Mouse (Mus musculus) stomach, embryonic 14.5 days (tissue): ENCODE measurements around the gene Klk9. TPM values are rescaled to one million over a fixed set of nuclear protein-coding genes. Genes with fewer than 3 reads are reported as not detected.

ENCODE experiments used
- ATAC-seq: fragments of 200-750 bp; cut with Nextera tagmentation; 2 replicates; pipeline ENCODE4 v1.8.0; 2017; ENCODE audit warnings: low read depth, moderate TSS enrichment; ENCODE audit not compliant: insufficient number of reproducible peaks, insufficient read depth, low FRiP score
- H3K27ac ChIP-seq: fragments of 300-500 bp; sonication (generic); 2 replicates; pipeline ENCODE4 v1.5.1; 2014; ENCODE audit warnings: mild to moderate bottlenecking, low read length, moderate library complexity, mixed read lengths
- H3K27me3 ChIP-seq: fragments of 300-500 bp; sonication (generic); 2 replicates; pipeline ENCODE4 v1.6.1; 2014; ENCODE audit warnings: low read length, control low read depth, mixed read lengths; ENCODE audit not compliant: control insufficient read depth, insufficient read depth
- H3K36me3 ChIP-seq: fragments of 300-500 bp; sonication (generic); 2 replicates; pipeline ENCODE4 v1.6.1; 2014; ENCODE audit warnings: mild to moderate bottlenecking, control low read depth, low read length, moderate library complexity, mixed read lengths; ENCODE audit not compliant: control insufficient read depth, insufficient read depth
- H3K4me1 ChIP-seq: fragments of 300-500 bp; sonication (generic); 2 replicates; pipeline ENCODE4 v1.6.1; 2014; ENCODE audit warnings: low read length, control low read depth, mixed read lengths; ENCODE audit not compliant: control insufficient read depth, insufficient read depth
- H3K4me2 ChIP-seq: fragments of 300-500 bp; sonication (generic); replicated peaks from 2 replicates; pipeline ENCODE4 v1.6.1; 2014; ENCODE audit warnings: low read depth, low read length, control low read depth
- H3K4me3 ChIP-seq: fragments of 300-500 bp; sonication (generic); 2 replicates; pipeline ENCODE4 v1.5.1; 2014; ENCODE audit warnings: low read depth, low read length, control low read depth
- H3K9ac ChIP-seq: fragments of 300-500 bp; sonication (generic); replicated peaks from 2 replicates; pipeline ENCODE4 v1.6.1; 2014; ENCODE audit warnings: low read depth, mild to moderate bottlenecking, control low read depth, low read length, moderate library complexity, mixed read lengths
- H3K9me3 ChIP-seq: fragments of 300-500 bp; sonication (generic); 2 replicates; pipeline ENCODE4 v1.6.1; 2016; ENCODE audit warnings: low read depth, low read length, control low read depth; ENCODE audit not compliant: control insufficient read depth
- WGBS: fragments of 180-500 bp; shearing (Covaris S2); extraction: QIAGEN DNeasy Blood & Tissue Kit; methylation state at CpG from one replicate; pipeline ENCODE4 v1.1.7; 2014; 5-methylcytosine and 5-hydroxymethylcytosine counted together
- polyA plus RNA-seq: library from polyadenylated mRNA; unstranded; fragments of >200 nt; fragmentation: Nextera tagmentation; extraction: Ambion mirVana; gene quantifications from 2 replicates; pipeline ENCODE4 v1.2.1, GENCODE M21; 2014

Klk9 gene
- polyA plus RNA-seq, 1 experiment from 2014 or later = not detected

DNA sequence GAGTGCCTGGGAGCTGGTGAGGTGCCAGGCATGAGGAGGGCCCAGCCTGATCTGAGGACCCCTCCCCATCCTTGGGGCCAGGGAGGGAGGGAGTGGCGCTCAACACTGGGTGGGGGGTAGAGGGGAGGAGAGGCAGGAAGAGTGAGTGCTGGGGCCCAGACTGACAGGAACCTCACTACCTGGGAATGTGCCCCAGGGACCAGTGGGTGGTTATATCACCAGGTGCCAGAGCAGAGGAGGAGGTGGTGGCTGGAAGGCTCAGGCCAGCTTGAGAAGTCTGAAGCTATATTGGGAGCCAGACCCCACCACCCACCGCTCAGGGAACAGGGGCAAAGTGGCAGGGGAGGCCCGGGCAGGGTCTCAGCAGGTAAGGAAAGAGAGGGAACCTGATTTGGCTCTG lies 50.0 kb downstream of the Klk9 start, which contains the start of gene Klk5:
TSS of gene Klk5 (plus strand) at position 271 of the 400 bp plus-strand sequence.
- no peaks in the 10 kb centered on the region for H3K9me3 ChIP-seq
- no peak within 1 kb of the TSS for H3K4me3 ChIP-seq
- H3K36me3 ChIP-seq = no peaks in the 10 kb centered on the region
- no peak within 1 kb of the TSS for H3K27ac ChIP-seq
- no peaks in the 10 kb centered on the region for H3K4me1 ChIP-seq
- no peak within 1 kb of the TSS for H3K9ac ChIP-seq
- ATAC-seq = no peak
- WGBS = 55% methylated on average over 3 of the region's 3 CpGs
- H3K4me2 ChIP-seq = no peak within 1 kb of the TSS
- H3K27me3 ChIP-seq = no peaks in the 10 kb centered on the region

DNA sequence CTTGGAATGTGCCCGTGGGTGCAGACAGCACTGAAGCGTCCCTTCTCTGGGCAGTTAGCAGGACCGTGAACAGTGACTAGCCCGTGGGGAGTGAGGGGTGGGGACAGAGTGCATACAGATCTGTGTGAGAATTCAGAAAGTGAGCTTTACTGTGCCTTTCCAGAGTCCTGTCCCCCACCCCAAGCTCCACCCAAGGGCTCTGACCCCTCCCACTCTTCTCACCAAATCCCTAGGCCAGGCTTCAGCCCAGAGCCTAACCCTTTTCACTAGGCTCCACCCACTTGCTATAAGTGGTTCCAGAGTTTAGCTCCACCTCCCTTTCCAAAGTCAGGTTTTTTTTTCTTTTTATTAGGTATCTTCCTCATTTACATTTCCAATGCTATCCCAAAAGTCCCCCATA lies 52.1 kb downstream of the Klk9 start:
- H3K36me3 ChIP-seq = no peaks in the 10 kb centered on the region
- H3K4me1 ChIP-seq = no peaks in the 10 kb centered on the region
- H3K27me3 ChIP-seq = no peaks in the 10 kb centered on the region
- H3K27ac ChIP-seq = no peak overlapping the region
- ATAC-seq = no peak
- H3K4me2 ChIP-seq = no peak overlapping the region
- WGBS = 89% methylated on average over 4 of the region's 4 CpGs
- H3K9me3 ChIP-seq = no peaks in the 10 kb centered on the region
- H3K9ac ChIP-seq = no peak overlapping the region
- H3K4me3 ChIP-seq = no peak overlapping the region

Other genes starting within 250 kb of the Klk9 start
- 1.9 and 4.3 TPM in 2 replicates for gene Cd33, start 247.5 kb upstream of the Klk9 start, polyA plus RNA-seq
- 3.2 and 5.0 TPM in 2 replicates for gene Zfp658, start 229.6 kb upstream of the Klk9 start, polyA plus RNA-seq
- gene Zfp719, start 212.3 kb upstream of the Klk9 start, polyA plus RNA-seq = 14.7 and 14.8 TPM in 2 replicates
- 0.23 and 0.36 TPM in 2 replicates for gene Zfp819, start 184.7 kb upstream of the Klk9 start, polyA plus RNA-seq
- gene Ceacam18, start 157.2 kb upstream of the Klk9 start, polyA plus RNA-seq = 0.17 TPM in 1 of 2 replicates, not detected in the other
- gene Siglece, start 131.7 kb upstream of the Klk9 start, polyA plus RNA-seq = 0.80 and 0.95 TPM in 2 replicates
- gene Ctu1, start 119.9 kb upstream of the Klk9 start, polyA plus RNA-seq = 11.0 TPM in 2 replicates
- gene Klk14, start 101.5 kb upstream of the Klk9 start, polyA plus RNA-seq = 0.32 TPM in 1 of 2 replicates, not detected in the other
- gene Klk13, start 79.3 kb upstream of the Klk9 start, polyA plus RNA-seq = 1.6 and 1.8 TPM in 2 replicates
- gene Klk12, start 23.0 kb upstream of the Klk9 start, polyA plus RNA-seq = 0.27 TPM in 1 of 2 replicates, not detected in the other
- 2.6 TPM in 2 replicates for gene Klk11, start 17.3 kb upstream of the Klk9 start, polyA plus RNA-seq
- 3.1 and 3.5 TPM in 2 replicates for gene Klk10, start 10.9 kb upstream of the Klk9 start, polyA plus RNA-seq
- 28.5 and 39.0 TPM in 2 replicates for gene Klk8, start 5.7 kb downstream of the Klk9 start, polyA plus RNA-seq
- not detected in 2 replicates for gene Klk7, start 19.4 kb downstream of the Klk9 start, polyA plus RNA-seq
- not detected in 2 replicates for gene Klk6, start 32.6 kb downstream of the Klk9 start, polyA plus RNA-seq
- gene Klk5, start 50.1 kb downstream of the Klk9 start, polyA plus RNA-seq = not detected in 2 replicates
- not detected in 2 replicates for gene Klk4, start 89.3 kb downstream of the Klk9 start, polyA plus RNA-seq
- gene Klk15, start 141.8 kb downstream of the Klk9 start, polyA plus RNA-seq = not detected in 2 replicates
- gene Klk1b8, start 158.8 kb downstream of the Klk9 start, polyA plus RNA-seq = not detected in 2 replicates
- gene Klk1b1, start 174.9 kb downstream of the Klk9 start, polyA plus RNA-seq = not detected in 2 replicates
- not detected in 2 replicates for gene Klk1b9, start 184.2 kb downstream of the Klk9 start, polyA plus RNA-seq
- not detected in 2 replicates for gene Klk1b11, start 204.0 kb downstream of the Klk9 start, polyA plus RNA-seq
- not detected in 2 replicates for gene Klk1b26, start 220.3 kb downstream of the Klk9 start, polyA plus RNA-seq